Mouse (Mus musculus): ENCODE results near the gene Map1s. TPM values are rescaled to one million over a fixed set of nuclear protein-coding genes. Genes with fewer than 3 reads are reported as not detected.
"Not testable (repeated sequence)": the region's sequence is repeated elsewhere in the genome, so short reads cannot be mapped to it uniquely, and the experiment has no call there.

Map1s gene
- total RNA-seq, 2 experiments from 2014 or later, result 87.7 to 94.2 TPM

DNA sequence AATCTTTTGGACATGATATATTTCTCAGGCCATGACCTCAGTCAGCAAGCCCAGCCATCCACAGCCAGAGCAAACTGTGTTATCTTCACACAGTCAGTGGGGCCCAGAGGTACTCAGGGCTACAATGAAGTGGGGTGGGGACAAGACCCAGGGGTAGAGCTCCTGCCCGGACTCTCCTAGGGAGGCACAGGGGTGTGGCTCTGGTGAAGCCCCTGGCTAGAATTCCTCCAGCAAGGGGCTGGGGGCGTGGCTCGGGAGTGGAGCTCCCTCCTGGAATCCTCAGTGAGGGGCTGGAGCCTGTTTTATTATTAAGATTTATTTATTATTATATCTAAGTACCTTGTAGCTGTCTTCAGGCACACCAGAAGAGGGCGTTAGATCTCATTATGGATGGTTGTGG is 29.4 kb upstream of the Map1s start:
- DNase-seq (ENCODE audit: extremely low spot score in 1 of 2, low spot score in 1 of 2), result no peak

DNA sequence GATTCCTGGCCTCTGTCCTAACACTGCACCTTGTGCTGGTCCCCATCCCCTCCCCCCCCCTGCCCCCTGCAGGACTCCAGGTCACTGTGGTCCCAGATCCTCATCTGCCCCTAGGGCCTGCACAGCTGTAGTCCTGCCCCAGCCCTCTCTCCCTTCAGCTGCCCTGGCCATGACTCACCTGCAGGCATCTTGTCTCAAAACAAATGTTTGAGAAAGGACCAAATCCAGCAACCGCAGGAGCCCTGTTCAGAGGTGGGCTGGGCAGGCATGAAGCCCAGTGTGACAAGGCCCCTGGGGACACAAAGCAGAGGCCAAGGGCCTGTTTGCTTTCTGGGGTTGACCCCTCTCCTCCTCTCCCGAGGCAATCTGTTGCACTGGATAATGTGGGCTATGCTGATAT is 27.6 kb upstream of the Map1s start:
- DNase-seq (ENCODE audit: extremely low spot score in 1 of 2, low spot score in 1 of 2), result no peak

DNA sequence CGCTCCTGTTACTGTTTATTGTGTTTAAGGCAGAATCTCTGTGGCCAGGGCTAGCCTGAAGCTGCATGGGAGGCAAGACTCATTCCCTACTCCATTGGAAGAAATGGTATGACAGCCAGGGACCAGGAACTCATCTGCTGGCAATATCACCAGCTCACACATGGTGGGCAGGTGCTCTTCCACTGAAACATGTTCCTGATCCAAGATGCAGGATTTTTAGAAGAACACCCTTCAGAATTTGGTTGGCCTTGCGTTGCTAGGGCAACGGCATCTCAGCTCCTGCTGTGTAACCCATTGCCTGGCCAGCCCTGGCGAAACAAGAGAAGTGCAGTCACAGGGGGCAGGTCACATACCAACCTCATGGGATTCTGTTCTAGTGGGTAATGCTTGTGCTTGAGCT is 26.2 kb upstream of the Map1s start:
- no peak for DNase-seq (ENCODE audit: extremely low spot score in 1 of 2, low spot score in 1 of 2)

DNA sequence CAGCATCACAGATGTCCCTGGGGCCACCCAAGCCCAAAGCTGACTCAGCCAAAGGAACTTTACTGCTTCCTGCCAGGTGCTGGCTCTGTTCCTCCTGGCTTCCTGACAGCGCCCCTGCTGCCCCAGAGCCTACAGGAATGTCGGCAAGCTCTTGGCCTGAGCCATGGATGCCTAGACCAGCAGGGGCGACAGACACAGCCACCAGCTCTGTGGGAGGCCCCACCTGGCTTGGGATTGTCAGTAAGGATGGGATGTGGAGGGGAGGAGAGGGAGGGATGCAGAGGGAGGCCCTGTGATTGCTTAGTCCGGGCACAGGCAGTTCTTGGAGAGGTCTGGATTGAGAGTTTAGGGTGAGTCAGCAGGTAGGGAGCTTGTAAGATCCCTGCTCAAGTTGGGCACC is 25.6 kb upstream of the Map1s start:
- DNase-seq (ENCODE audit: extremely low spot score in 1 of 2, low spot score in 1 of 2), result no peak

DNA sequence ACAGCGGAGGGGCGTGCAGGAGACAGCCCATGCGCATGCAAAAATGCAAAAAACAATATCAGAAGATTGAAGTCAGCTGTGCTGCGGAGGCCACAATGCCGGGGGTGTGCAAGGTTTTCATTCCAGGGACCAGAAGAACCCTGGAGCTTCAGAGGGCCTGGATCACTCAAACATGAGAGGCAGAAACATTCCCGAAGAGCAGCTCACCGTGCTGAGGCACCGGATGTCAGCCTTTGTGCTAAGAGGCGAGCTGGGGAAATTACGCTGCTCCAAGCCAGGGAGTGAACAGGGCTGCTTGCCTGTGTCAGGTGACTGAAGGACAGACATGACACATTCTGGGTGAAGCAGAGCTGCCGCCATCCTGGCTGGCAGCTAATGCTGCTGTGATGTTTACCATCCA is 25.2 kb upstream of the Map1s start:
- DNase-seq (ENCODE audit: extremely low spot score in 1 of 2, low spot score in 1 of 2), result no peak

DNA sequence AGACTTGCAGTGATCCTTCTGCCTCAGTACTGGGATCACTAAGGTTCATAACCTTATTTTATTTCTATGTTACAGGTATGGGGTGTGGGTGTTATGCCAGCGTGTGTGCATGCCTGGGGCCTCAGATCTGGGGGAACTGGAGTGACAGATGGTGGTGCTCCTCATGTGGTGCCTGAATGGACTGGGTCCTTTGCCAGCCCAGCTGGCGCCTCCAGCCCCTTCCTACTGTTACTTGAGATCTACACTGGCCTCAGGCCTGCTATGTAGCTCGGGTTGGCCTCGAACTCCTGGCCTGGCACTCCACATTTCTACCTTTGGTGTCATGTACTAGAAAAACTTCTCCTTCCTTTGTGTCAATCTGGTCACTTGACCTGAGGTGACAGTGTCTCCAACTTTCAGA is 21.5 kb upstream of the Map1s start:
- DNase-seq (ENCODE audit: extremely low spot score in 1 of 2, low spot score in 1 of 2), result no peak

DNA sequence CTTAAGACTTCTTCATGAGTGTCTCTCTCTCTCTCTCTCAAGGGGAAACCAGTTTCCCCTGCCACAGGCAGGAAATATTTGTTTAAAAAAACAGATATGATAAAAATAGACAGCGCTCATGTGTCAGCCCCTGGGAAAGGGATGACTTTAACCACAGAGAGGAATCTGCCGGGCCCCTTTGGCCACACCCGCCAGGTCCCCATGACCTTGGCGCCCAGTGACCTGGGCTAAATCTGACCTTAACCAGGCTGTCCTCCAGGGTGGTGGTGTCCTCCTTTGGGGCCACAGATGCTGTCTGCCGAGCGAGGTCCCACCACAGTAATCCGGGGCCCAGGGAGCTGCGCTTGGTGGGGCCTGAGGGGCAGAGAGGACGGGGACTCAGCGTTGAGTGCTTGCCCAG is 21.0 kb upstream of the Map1s start:
- no peak for DNase-seq (ENCODE audit: extremely low spot score in 1 of 2, low spot score in 1 of 2)

DNA sequence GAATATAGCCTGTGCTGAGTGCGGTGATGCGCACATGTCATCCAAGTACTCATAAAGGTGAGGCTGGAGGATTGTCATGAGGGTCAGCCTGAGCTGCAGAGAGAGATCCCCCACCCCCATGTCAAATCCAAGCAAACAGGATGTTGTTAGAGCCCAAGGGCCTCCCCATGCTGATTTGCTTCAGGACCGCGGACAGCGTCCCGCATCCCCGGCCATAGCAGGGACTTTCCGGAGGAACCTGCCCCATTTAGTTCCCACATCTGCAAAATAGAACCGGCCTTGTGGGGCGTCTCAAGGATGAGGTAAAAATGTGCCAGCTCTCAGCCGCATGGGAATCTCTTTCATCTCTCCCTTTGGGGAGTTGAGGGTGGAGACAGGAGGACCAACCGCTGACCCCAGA is 20.1 kb upstream of the Map1s start:
- no peak for DNase-seq (ENCODE audit: extremely low spot score in 1 of 2, low spot score in 1 of 2)

DNA sequence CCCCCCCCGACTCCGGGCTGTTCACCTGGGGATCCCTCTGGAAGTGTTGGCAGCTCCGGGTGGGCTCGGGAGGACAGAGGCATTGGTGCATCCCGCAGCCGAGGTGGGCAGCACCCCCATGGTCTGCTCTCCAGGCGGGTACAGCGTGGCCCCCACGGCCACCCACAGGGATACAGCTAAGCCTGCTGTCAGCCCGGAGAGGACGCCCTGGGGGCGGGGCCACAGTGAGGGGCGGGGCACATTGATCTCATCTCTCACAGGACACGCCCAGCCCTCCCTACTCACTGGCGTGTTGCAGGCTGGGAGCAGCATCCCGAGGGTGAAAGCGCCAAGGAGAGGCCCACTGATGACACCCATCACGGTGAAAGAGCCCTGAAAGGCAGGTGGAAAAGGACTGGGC is 18.1 kb upstream of the Map1s start:
- no peak for DNase-seq (ENCODE audit: extremely low spot score in 1 of 2, low spot score in 1 of 2)

DNA sequence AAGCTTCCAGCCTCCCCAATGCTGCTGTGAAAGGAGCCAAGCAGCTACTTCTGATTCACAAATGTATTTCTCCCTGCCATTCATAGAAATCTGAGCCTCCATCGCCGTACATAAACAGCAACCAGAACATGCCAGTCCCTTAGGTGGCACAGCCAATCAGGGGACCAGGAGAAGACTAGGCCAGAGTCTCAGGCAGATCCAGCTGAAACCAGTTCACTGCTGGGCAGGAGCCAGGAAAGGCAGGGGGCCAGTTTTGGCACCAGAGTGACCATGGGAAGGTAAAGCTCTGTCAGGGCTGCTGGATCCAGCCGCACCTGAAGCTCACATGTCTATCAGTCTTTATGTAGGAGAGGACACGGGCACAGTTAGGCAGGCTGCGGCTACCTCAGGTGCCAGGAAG is 15.1 kb upstream of the Map1s start:
- DNase-seq (ENCODE audit: extremely low spot score in 1 of 2, low spot score in 1 of 2), result no peak

DNA sequence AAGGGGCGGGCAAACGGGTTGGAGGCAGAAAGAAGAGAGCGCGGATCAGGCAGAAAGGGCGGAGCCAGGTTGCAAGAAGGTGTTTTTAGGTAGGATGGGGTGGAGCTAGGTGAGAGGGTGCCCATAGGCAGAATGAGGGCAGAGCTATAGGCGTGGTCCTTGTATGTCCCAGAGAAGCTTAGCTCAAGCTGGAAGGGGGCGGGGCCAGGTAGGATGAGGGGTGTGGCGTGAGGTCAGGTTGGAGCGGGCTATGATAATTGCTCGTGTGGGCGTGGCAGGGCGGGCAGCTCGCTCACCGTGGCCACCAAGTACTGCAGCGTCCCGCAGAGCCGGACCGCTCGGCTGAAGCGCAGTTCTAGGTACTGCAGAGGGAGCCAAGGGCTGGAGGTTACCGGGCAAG is 14.4 kb upstream of the Map1s start:
- DNase-seq (ENCODE audit: extremely low spot score in 1 of 2, low spot score in 1 of 2), result no peak

DNA sequence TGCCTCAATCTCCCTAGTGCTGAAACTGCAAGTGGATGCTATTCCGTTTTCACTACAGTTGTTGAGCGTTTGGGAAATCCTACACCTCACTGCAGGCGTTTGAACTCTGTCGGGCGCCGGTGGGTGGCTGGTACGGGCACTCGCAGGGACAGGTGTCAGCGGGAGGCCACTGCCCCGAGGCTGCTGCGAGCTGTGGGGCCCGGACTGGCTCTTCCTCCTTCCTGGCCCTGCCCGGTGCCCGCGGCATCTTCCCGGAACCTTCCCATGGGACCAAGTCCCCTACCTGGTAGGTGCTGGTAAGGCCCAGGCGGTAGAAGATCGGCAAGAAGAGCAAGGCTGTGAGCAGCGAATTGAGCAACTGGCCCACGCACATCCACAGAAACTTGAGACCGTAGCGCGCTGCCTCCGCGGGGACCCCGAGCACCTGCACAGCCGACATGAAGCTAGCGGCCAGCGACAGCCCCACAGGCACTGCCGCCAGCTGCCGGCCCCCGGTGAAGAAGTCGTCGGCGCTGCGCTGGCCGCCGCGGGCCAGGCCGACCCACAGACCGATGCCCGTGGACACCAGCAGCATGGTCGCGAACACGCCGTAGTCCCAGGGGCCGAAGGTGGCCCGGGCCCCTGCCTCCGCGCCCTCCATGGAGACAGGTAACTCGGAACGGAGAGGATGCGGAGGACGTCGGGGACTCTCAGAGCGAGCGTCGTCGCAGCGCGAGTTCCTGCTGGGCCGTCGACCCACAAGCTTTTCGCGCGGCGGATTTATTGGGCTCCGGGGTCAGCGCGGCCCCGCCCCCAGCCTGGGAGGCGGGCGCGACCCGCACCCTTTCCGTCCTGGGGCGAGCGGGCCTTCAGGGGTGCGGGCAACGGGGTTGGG is 13.5 kb upstream of the Map1s start, which contains the start of gene Slc5a5:
Gene Slc5a5, minus strand, starts transcription at position 736 of the 874 bp plus-strand sequence.
- DNase-seq (ENCODE audit: extremely low spot score in 1 of 2, low spot score in 1 of 2), result no peak

DNA sequence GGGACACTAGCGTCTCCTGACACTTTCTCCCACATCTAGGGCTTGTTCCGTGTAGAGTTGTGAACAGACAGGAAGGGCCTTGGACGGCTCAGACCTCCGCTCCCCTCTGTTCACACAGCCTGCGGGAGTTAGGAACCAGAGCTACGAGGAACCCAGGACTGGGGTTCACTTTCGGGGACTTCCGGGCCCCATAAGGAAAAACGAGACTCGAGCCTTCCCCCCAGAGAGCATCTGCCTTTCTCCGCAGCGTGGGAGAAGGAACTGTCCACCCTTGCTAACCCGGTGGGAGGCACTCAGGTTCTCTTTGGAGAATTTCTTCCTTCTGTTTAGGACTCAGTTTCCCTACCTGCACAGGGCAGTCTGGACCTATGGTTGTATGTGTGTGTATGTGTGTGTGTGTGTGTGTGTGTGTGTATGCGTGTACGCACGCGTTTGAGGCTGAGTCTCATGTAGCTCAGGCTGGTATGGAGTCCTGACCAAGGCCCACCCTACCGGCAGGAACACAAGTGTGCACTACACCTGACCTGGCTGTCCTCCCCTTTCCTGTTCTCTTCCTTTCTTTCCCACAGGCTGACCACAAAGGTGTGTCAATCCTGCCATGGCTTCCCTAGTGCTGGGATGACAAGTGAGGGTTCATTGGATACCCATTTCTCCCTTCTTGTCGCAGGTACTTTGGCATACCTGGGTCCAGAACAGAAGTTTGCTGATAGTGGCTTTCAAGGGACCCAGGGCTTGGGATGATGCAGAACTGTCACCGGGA is 12.7 kb upstream of the Map1s start:
- DNase-seq (ENCODE audit: extremely low spot score in 1 of 2, low spot score in 1 of 2), result no peak

DNA sequence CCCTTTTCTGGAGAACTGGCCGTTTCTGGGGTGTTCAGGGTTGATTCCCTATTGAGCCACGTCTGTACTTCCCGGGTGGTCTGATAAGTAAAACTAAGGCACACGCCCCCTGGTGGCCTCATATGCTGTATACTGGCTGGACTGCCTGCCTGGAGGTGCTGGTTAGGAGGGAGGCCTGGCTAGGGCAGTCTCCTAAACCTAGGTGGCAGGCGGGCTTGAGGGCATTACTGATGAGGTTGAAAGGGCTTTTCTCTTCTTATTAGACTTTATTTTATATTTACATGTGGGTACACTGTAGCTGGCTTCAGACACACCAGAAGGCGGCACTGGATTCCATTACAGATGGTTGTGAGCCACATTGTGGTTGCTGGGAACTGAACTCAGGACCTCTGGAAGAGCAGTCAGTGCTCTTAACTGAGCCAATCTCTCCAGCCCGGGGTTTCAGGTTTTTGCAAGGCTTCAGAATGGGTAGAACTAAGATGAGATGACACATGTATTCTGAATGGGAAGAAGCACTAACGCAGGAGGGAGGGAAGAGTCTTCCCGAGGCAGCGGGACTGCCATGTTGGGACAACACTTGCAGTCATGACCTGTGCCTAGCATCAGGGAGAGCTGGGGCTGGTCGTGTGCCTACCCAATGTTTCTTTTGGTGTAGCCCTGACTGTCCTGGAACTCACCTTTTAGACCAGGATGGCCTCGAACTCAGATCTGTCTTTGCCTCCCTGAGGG is 11.9 kb upstream of the Map1s start:
- peak in 1 of 2 experiments; percentile 74 for DNase-seq (ENCODE audit: extremely low spot score in 1 of 2, low spot score in 1 of 2)

DNA sequence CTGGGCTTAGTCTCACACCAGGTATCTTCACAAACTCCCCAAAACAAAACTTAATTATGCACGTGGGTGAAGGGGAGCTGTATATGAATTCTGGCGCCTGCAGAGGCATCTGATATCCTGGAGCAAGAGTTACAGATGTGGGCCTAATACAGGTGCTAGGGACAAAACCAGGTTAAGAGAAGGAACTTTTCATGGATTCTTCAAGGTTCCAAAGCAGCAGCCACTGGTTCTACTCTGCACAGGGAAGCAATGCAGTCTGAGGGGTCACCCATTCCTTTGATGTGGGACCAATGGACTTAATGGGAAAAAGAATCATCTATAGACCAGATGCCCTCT is 11.4 kb upstream of the Map1s start:
- no peak for DNase-seq (ENCODE audit: extremely low spot score in 1 of 2, low spot score in 1 of 2)

DNA sequence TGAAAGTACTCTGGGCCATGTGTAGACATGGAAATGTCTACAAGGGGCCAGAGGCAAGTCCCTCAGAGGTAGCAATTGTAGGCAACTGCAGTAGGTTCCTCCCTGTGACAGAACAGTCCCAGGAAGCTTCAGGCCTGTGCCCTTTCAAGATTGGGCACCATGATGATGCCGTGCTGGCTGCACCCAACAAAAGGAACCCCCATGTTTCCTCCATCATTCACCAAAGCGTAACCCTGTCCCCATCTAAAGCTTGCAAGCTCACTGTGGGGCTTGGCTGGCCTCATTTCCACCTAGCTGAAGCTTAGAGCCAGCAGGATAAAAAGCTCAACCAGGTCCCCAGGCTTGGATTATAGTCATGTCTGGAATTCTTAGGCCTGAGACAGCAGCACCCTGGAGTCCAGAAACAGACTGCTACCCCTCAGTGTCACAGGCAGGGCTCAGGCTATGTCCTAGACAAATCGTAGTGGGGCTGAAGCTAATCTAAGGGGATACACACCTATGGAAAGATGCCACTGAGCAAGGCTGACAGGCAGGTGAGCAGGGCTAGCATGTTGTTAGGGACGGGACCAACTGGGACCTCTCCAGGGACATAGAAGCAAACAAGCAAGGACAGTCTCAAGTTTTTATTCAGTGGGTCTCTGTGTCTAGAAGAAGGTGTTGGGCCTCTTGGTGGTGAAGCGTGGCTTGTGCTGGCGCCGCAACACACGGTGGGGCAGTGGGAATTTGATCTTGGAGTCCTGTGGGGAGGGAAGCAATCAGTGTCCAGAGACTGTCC is 10.8 kb upstream of the Map1s start:
- DNase-seq (ENCODE audit: extremely low spot score in 1 of 2, low spot score in 1 of 2), result no peak

DNA sequence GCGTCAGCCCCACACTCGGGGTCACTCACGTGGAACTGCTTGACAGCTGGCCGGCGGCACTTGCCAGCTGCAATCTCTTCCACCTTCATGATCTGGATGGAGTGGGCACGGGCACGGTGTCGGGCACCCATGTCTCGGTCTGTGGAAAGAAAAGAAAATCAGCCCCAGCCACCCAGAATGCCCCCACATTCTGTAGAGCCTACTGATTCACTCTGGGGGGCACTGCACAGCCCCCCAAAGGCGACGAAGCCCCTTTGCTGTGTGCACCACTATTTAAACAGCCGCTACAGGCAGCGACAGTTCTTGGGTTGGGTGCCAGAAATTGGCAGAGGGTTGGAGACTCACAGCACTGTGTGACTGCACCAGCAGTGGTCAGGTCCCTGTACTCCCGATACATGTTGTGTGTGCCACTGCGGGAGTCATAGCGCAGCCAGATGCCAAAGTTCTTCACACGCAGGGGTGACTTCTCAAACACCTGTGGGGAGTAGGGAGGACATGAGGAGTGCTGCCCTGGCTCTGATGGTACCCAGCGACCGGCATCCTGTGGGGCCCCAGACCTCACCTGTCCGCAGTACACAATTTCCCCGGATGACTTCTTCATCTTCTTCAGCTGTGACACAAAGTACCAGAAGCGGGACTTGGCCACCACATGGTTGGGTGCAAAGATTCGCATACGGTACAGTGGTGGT is 10.0 kb upstream of the Map1s start:
- DNase-seq (ENCODE audit: extremely low spot score in 1 of 2, low spot score in 1 of 2), result not testable (repeated sequence)

DNA sequence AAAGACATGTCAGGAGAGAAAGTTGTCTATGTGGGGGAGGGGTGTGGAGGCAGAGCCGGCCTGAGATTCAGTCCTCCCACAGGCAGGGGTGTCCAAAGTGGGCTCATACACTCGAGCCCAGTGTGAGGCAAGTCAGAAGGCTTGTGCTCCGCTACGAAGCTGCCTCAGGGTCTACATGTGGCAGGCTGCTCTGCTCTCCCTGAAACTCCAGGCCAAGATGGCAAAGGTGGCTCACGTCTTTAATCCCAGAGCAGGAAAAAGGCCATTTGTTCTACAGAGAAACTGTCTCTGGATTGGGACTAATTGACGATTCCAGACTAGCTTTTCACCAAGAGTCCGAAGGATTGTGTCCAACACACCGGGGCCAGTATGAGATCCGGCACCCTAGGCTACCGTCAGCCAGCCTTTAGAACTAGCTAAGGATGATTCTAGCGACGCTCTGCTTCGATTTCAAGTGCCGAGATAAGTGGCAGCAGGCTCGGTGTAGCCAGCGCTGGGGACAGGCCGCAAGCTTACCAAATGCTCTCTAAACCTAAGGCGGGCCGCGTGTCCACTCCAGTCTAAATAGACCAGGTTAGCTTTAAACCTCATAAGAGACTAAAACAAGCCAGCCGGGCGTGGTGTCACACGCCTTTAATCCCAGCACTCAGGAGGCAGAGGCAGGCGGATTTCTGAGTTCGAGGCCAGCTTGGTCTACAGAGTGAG is 9.3 kb upstream of the Map1s start:
- no peak for DNase-seq (ENCODE audit: extremely low spot score in 1 of 2, low spot score in 1 of 2)

DNA sequence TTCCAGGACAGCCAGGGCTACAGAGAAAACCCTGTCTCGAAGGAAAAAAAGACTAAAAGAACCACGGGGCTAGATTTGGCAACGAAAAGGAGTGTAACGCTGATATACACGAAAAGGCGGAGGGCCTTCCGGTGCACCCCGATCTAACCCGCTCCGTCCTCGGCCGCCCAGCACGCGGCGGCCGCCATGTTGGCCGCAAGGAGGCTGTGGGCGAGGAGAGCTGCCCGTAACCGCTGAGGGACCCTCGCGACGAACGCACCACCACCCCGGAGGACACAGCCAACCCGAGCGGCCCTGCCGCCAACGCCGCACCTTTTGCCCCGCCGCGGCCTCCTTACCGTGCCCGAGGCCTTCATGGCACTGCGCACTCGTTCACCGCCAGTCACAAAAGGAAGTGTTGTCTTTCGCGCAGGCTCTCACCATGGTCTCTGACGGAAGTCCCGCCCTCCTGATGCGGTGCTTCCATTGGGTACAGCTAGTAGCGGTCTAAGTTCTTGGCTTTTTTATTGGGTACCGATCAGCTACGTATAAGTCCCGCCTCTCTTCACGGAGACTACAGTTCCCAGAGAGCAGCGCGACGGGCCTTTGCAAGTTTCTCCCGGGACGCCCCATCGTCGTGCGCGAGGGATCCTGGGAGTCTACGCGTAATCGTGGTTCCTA is 8.6 kb upstream of the Map1s start, which contains the start of gene Rpl18a:
Gene Rpl18a, minus strand, starts transcription at position 392 of the 660 bp plus-strand sequence.
- DNase-seq (ENCODE audit: extremely low spot score in 1 of 2, low spot score in 1 of 2), result peak; percentile 78 to 81
